Mouse (Mus musculus) mouse embryonic stem cell (cell line): ENCODE results near the gene Galntl6.

Experiments used
- in situ Hi-C, 2 experiments: fragments of 300-500 bp; cut with MboI; formaldehyde crosslinking; loops; 1 replicate in 1 of 2; 3 replicates in 1 of 2; pipeline ENCODE4 v1.14.3; 2019 to 2020; ENCODE audit warnings: low sequenced_read_pairs in 2 of 2, low pct_unique_long_range_greater_than_20kb in 1 of 2, mixed read lengths in 1 of 2; ENCODE audit not compliant: unreplicated experiment in 1 of 2

Gene Galntl6

DNA sequence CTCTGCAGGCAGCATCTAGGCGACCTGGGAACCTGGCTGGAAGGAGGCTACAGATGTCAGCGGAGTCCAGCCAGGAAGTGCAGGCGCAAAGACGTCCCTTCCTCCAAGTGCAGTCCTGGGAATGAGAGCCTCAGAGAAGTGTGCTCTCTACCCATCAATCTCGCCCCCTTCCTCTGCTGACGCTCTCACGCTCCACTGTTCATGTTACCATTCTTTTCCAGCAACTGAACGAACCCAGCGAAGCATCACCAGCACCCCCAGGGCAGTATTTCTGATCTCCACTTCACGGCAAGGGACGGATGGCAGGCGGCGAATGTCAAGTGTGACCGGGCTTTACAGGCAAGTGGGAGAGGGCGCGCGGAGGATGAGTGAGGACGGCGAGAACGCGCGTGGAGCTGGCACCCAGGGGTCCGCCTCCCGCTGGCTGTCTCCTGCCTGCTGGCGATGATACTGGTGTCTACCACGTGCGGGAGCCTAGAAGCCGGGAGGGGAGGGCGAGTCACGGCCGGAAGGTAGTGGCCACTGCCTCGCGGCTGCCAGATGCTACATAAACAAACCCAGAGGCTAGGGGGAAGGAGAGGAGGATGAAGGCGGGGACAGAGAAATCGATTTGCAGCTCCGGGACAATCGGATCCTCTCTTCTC lies at the start of gene Galntl6:
Galntl6 (minus strand) TSS at position 445 of the 644 bp plus-strand sequence.
- in situ Hi-C loops = no loop called here

GRCm38 (mm10) chr8:58957195-58957739 lies 44.8 kb upstream of the Galntl6 start:
- in situ Hi-C loops = no loop called here

DNA sequence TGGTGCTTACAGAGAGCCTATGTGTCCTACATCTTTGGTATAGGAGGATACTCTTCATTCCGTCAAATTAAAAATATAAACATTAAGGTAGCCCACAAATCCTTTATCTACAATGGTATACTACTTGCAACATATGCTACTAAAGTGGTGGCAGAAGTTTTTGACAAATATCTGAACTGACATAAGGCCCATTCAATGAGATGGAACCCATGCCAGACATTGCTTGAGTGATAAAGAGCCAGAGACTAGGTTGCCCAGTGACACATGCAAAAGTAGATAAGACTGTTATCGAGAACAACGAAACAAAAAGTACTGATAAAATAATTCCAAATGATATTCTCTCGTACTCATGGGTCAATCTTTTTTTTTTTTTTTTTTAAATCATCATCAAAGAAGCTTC lies 31.3 kb upstream of the Galntl6 start:
- in situ Hi-C loops = no loop called here

DNA sequence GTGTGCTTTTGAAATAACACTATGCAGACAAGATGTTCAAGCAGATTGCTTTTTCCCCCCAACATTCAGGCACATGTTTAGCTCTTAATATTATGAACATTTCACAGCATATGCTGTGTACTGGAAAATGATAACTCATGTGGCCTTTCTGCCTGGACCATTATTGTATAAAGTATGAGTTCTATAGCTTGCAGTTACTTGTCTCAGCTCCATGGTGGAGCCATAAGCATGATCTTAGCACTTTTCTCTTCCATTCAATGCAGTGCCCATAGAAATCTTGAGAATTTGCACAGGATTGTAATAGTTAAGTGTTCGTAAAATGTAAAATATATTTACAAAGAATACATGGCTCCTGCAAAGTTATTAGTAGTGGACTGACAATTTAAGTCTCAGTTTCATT lies 18.6 kb upstream of the Galntl6 start:
- in situ Hi-C loops = no loop called here

GRCm38 (mm10) chr8:58915142-58915541 lies 2.7 kb upstream of the Galntl6 start:
- in situ Hi-C loops = no loop called here

DNA sequence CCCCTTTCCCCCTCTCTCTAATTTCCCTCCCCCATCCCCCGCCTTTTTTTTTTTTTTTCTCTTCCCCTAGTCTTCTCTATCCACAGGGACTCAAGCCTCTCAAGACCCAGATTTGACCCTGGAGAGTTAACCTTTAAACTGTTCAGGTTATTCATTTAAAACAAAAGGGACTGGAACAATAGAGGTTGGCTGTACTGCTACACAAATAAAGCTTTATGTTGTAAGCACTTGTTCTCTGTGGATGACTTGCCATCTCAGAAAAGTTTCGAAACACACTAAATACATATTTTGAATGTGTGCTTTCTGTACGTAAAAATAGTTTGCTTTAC lies 1.2 kb upstream of the Galntl6 start:
- in situ Hi-C loops = no loop called here

DNA sequence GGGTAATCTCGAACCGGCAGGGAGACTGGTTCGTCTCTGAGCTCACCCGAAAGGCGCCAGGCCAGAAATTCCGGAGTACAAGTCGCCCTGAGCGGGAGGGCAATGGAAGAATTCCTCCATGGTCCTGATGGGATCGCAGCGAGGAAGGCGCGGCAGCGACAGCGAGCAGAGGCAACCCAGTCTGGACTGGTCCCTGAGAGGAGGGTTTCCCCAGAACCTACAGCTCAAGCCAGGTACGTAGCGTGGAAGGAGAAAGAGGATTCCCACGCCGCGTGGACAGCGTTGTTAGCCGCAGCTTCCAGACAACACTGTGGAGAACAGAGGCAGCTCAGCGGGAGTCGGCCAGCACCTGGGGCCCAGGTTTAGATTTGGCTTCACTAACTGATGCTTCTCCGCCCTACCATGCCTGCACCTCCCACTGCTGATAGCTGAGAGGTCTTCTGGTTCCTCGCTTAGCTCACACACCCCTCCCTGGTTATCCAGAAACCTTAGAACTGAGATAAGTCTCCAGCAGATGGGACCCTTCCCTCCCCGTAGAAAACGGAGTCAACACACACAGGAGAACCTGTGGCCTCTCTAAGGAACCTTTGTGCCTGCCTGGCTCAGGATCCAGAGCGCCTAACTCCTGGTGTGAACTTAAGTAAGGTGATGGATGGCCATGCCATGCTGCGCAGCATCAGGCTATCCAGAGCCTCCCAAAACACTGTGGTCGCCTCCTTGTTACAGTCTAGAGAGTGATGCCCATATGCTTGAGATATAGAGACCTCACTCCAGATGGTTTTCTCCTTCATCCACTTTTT lies 600 bp upstream of the Galntl6 start:
- in situ Hi-C loops = no loop called here

DNA sequence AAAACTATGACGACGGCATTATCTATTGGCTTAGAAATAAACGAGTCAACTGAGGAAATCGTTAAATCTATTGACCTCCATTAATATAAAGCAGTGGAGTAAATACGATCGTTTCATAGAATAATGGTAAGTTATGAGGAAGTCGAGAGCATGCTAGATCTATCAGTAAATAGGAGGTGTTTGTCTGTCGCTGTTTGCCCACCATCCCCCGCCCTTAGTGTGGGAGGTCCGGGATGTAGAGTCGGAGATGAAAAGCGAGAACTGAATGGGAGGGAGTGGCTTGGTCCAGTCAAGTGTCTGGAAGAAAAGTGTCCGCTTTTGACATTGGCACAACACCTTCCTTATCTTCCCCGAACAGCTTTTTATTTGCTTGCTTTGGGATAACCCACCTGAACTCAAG lies 763 bp downstream of the Galntl6 start, which contains the start of gene BC030500:
BC030500 (plus strand) TSS at position 79 of the 400 bp plus-strand sequence.
- in situ Hi-C loops = no loop called here

DNA sequence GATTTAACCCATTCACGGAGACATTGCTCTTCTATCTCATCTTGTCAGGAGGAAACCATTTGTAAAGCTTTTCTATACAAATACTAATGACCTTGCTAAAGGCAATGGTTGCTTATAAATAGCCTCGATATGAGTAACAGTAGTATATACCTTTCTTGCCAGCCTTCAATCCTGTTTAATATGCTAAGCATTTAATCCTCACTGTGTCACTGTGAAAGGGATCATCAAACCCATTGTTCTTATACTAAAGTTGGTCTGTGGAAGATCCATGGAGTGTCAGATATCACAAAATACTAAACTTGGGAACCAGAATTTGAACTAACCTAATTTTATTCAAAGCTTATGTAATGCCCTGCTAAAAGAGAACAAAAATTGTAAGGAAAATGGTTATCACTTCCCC lies 8.0 kb downstream of the Galntl6 start:
- in situ Hi-C loops = no loop called here

- in situ Hi-C loops = no loop called here
Measured at GRCm38 (mm10) chr8:58895960-58896359, 16.5 kb downstream of the Galntl6 start.

DNA sequence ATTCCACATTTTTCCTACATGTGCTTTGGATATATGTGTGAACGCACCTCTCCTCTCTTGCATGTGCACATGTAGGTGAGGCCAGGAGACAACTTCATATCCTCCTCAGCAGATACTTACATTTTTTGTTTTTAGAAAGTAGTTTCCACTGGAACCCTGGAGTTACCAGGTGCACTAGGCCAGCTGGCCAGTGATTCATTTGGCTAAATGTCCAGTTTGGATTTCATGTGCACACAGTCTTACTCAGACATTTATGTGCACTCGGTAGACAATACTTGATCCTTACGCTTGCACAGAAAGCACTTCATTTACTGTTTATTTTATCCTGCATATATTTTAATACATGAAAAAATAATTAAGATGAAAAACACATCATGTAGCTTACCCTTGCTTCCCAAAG lies 21.8 kb downstream of the Galntl6 start:
- in situ Hi-C loops = no loop called here

GRCm38 (mm10) chr8:58886405-58886804 lies 26.0 kb downstream of the Galntl6 start:
- in situ Hi-C loops = no loop called here

DNA sequence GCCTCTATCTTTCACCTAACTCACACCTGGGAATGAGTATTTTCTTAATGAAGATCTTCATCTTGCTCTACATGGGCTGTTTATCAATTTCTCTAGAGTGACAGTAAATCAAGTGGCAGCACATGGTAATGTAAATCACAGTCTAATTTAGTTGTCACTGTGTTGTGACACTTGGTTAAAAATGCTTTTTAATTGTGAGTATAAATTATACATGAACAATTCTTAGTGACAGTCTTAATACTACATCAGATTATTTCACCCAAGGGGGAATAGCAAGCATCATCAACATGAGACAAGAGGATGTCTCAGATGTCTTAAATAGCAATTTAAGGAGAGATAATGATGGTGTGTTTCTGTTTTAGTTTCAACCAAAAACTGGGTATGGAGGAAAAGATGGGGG lies 88.1 kb downstream of the Galntl6 start:
- in situ Hi-C loops = no loop called here

DNA sequence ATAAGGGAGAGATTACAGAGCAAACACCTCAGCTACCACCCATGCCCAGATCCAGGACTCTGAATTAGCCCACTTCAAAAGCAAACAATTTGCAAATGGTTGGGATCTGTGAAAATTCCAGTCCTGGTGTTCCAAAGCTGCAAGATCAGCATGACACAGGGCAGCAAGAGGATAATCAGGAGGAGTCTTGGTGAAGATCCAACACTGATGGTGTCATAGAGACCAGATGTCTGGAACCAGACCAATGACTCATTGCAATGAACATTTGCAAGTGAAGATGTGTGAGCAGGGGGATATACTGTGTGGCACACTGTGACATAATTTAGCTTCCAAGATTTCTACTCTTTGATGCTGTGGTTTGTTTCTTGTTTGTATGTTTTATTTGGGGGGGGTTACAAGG lies 107.2 kb downstream of the Galntl6 start:
- in situ Hi-C loops = no loop called here

- in situ Hi-C loops = no loop called here
Measured at GRCm38 (mm10) chr8:58801847-58802246, 110.6 kb downstream of the Galntl6 start.

DNA sequence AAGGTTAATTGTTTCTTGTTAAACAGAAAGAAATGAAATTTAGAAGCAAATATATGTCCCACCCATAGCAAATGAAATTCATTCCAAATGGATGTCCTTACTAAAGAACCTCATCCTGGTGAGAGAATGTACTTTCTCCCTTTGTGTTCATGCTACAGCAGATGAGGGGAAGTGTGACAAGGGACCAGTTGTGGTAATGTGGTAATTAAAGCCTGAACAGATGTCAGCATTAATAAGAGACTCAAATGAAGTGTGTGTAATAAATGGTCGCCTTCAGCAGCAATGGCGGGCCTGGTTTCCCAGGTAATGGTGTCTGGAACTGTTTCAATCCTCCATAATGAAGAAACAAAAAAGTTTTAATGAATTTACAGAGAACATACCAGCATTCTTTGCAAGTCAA lies 158.7 kb downstream of the Galntl6 start:
- in situ Hi-C loops = no loop called here

- in situ Hi-C loops = no loop called here
Measured at GRCm38 (mm10) chr8:58737963-58738362, 174.5 kb downstream of the Galntl6 start.

DNA sequence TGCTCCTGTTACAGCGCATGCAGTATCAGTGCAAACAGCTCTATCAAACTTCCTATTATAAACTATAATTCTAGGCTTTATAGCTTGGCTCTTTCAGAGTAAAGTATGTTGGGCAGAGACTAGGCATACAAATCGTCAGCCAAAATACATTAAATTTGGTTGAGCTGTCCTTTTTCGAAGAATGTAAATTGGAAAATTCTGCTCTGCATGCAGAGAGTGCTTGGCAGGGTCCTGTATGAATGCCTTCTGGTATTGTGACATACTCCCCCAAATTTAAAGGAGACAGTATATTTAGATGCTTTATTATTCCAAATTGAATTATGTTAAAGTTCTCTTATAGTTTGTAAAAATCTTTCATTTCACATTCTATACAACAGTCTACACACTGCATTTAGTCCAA lies 220.7 kb downstream of the Galntl6 start:
- in situ Hi-C loops = no loop called here

DNA sequence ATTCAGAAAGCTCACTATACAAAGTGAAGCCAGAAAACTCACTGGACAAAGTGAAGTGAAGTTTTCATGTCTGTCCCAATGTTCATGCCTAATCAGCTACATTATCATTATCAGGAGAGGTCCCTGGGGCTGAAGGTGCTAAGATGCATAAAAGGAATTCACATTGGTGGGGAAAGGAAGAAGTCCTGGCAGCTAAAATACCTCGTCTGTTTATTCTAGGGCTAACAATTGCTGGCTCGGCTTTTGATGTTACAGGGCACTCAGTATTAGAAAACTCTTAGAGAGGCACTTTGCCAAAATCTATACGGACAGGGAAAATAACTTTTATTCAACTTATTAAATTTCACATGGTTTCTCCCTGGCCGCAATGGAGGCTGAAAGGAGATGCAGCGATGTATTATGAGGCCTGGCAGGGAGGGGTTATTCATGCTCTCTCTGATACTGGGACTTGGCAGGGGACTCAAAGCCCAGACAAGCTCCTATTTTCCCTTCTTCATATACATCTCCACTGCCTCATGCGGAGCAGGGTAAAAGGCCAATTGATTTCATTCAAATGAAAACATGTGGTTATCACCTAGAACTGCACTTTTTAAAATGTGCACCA lies 234.5 kb downstream of the Galntl6 start:
- in situ Hi-C loops = no loop called here
